ENCODE assay signal across 9 mouse cellular contexts in the genomic region with DNA sequence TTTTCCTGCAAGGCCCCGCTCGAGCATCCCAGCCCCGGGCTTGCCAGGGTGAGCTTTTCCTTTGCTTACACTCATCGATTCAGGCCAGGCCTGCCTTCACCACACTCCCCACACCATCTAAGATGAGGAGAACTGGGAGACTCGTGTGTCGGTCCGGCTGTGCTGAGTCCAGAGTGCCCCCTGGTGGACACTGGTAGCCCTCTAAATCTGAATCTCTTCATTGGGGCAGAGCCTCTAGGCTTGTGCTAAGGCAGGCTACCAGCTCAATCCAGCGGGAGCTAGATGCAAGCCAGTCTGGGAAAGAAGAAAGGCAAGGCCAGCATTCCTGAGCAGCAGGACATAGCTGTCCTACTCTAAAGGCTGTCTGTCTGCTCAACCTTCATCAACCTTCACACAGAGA. TPM values are rescaled to one million over a fixed set of nuclear protein-coding genes. Genes with fewer than 3 reads are reported as not detected.
DNase-seq lines count a peak whose midpoint lies in the region; ATAC-seq and TF ChIP-seq lines count a peak whose summit lies in the region.
"Had no signal": no experiment of that assay in that cellular context is flagged by ENCODE, and none has a peak within 500 bp of the region (broad histone marks: within the 10 kb centered on the region; RNA-seq: fewer than 3 reads in every experiment).

No protein-coding gene starts in this region.

- H3K9ac ChIP-seq in forebrain, embryonic 14.5 days (ENCODE audit: low read length): no peak overlapping the region
- H3K9ac ChIP-seq: embryonic facial prominence, embryonic 12.5 days had no signal

- 13% methylated on average over 8 of the region's 8 CpGs for WGBS in forebrain, embryonic 14.5 days
- WGBS in lung, adult 2 months: 13% methylated on average over 8 of the region's 8 CpGs
- WGBS in olfactory bulb, adult 2 months: 19% methylated on average over 8 of the region's 8 CpGs

- H3K4me1 ChIP-seq in brown adipose tissue, adult 24 weeks (ENCODE audit: control insufficient read depth, insufficient read depth, insufficient read length, low read length): peaks cover 9% of the 10 kb centered on the region
- no peaks in the 10 kb centered on the region for H3K4me1 ChIP-seq in forebrain, embryonic 14.5 days (ENCODE audit: control insufficient read depth, insufficient read depth, low read length)
- peaks cover 12% of the 10 kb centered on the region for H3K4me1 ChIP-seq in lung, adult 2 months (ENCODE audit: control insufficient read depth, insufficient read depth, low read length)
- peaks cover 25% of the 10 kb centered on the region for H3K4me1 ChIP-seq in olfactory bulb, adult 2 months (ENCODE audit: control insufficient read depth, insufficient read depth, low read length)
- H3K4me1 ChIP-seq: embryonic facial prominence, embryonic 12.5 days had no signal

- H3K27ac ChIP-seq in brown adipose tissue, adult 24 weeks (replicated peaks; ENCODE audit: low read depth, low read length): peak overlapping the region; percentile 28
- H3K27ac ChIP-seq in forebrain, embryonic 14.5 days (ENCODE audit: low read depth, low read length): no peak overlapping the region
- no peak overlapping the region for H3K27ac ChIP-seq in layer of hippocampus, adult 2 months
- no peak overlapping the region for H3K27ac ChIP-seq in olfactory bulb, adult 2 months (ENCODE audit: insufficient read depth, low read depth, low read length)
- H3K27ac ChIP-seq: embryonic facial prominence, embryonic 12.5 days had no signal

- H3K36me3 ChIP-seq in forebrain, embryonic 14.5 days (ENCODE audit: control insufficient read depth, insufficient read depth, low read length): peaks cover 49% of the 10 kb centered on the region

- intact Hi-C loops in heart, postnatal 25 days (cut with DNase I): loop anchor here (2.0 to 5.0 kb wide), 2 partner anchors 47 to 96 kb away; a partner anchor contains a TSS

- no peaks in the 10 kb centered on the region for H3K27me3 ChIP-seq in forebrain, embryonic 14.5 days (replicated peaks; ENCODE audit: control insufficient read depth, insufficient read depth, low read length)
- H3K27me3 ChIP-seq: embryonic facial prominence, embryonic 12.5 days had no signal

- DNase-seq in CD4-positive helper T cell, adult 2 months (ENCODE audit: low read depth, low spot score): peak; percentile 74
- DNase-seq in forebrain, embryonic 14.5 days (ENCODE audit: low spot score): peak; percentile 86
- peak; percentile 66 for DNase-seq in heart, postnatal 25 days (ENCODE audit: low spot score)
- DNase-seq in layer of hippocampus, adult 2 months (ENCODE audit: low spot score in 2 of 2): peak; percentile 89 to 91
- DNase-seq in lung, adult 2 months: peak; percentile 87
- peak; percentile 66 to 76 for DNase-seq in thymus, adult 18-20 months

- peak; percentile 91 for TF ChIP-seq CTCF in layer of hippocampus, adult 2 months (conservative IDR thresholded peaks at IDR 0.05)
- TF ChIP-seq CTCF in lung, adult 2 months (IDR thresholded peaks at IDR 0.05; ENCODE audit: insufficient read depth, low read length): peak; percentile 79
- peak; percentile 62 for TF ChIP-seq CTCF in olfactory bulb, adult 2 months (IDR thresholded peaks at IDR 0.05; ENCODE audit: insufficient read depth, low read depth, low read length)

- H3K4me2 ChIP-seq in forebrain, embryonic 14.5 days (ENCODE audit: low read length): no peak overlapping the region
- H3K4me2 ChIP-seq: embryonic facial prominence, embryonic 12.5 days had no signal

- no peaks in the 10 kb centered on the region for H3K9me3 ChIP-seq in forebrain, embryonic 14.5 days (replicated peaks; ENCODE audit: control insufficient read depth, low read length)
- H3K9me3 ChIP-seq: embryonic facial prominence, embryonic 12.5 days had no signal

- no peak overlapping the region for H3K4me3 ChIP-seq in brown adipose tissue, adult 24 weeks (ENCODE audit: insufficient read depth, low read depth, low read length)
- no peak overlapping the region for H3K4me3 ChIP-seq in forebrain, embryonic 14.5 days (ENCODE audit: low read depth, low read length)
- H3K4me3 ChIP-seq in layer of hippocampus, adult 2 months: no peak overlapping the region
- no peak overlapping the region for H3K4me3 ChIP-seq in lung, adult 2 months (replicated peaks; ENCODE audit: extremely low read depth, low read depth, low read length)
- no peak overlapping the region for H3K4me3 ChIP-seq in olfactory bulb, adult 2 months (ENCODE audit: insufficient read depth, low read depth, low read length)
- H3K4me3 ChIP-seq: embryonic facial prominence, embryonic 12.5 days had no signal

- TF ChIP-seq POLR2A in lung, adult 2 months (IDR thresholded peaks at IDR 0.05; ENCODE audit: borderline replicate concordance, extremely low read depth, low read depth, low read length): no peak
- no peak for TF ChIP-seq POLR2A in olfactory bulb, adult 2 months (IDR thresholded peaks at IDR 0.05; ENCODE audit: insufficient read depth, low read depth, low read length)

- ATAC-seq in forebrain, embryonic 14.5 days: peak; percentile 55; the same call in 1 of the 2 replicates

RNA-seq across cellular contexts. Expression of a gene that starts 19.2 kb away (rescaled TPM):
- polyA plus RNA-seq in brown adipose tissue, adult 24 weeks (2012; ENCODE audit: insufficient read depth, insufficient read length, missing spikeins): 11.8 and 13.1 TPM in 2 replicates
- polyA plus RNA-seq in forebrain, embryonic 14.5 days (2014; fragmentation: Nextera tagmentation; extraction: Ambion mirVana): 14.3 and 14.6 TPM in 2 replicates
- 10 to 100 TPM in 1 of 2 experiments, 1 to 10 TPM in 1; 9.8 to 11.6 TPM for total RNA-seq in heart, postnatal 25 days (2021)
- 10 to 100 TPM; 15.9 to 17.2 TPM for total RNA-seq in layer of hippocampus, adult 2 months (2021)
- 23.1 and 26.3 TPM in 2 replicates for polyA plus RNA-seq in lung, adult 2 months (2012; rRNA removed)
- polyA plus RNA-seq in olfactory bulb, adult 2 months (2012; ENCODE audit: insufficient read depth, insufficient read length, low replicate concordance, missing spikeins): not detected in 2 replicates

RNA-seq across cellular contexts. Expression of a gene that starts 19.8 kb away (rescaled TPM):
- polyA plus RNA-seq in brown adipose tissue, adult 24 weeks (2012; ENCODE audit: insufficient read depth, insufficient read length, missing spikeins): 19.8 and 25.7 TPM in 2 replicates
- polyA plus RNA-seq in forebrain, embryonic 14.5 days (2014; fragmentation: Nextera tagmentation; extraction: Ambion mirVana): 19.0 and 21.9 TPM in 2 replicates
- total RNA-seq in heart, postnatal 25 days (2021): 10 to 100 TPM; 11.3 to 12.9 TPM
- total RNA-seq in layer of hippocampus, adult 2 months (2021): 10 to 100 TPM; 36.7 to 36.8 TPM
- 20.7 and 24.0 TPM in 2 replicates for polyA plus RNA-seq in lung, adult 2 months (2012; rRNA removed)
- polyA plus RNA-seq in olfactory bulb, adult 2 months (2012; ENCODE audit: insufficient read depth, insufficient read length, low replicate concordance, missing spikeins): not detected in 2 replicates

RNA-seq across cellular contexts. Expression of a gene that starts 35.7 kb away (rescaled TPM):
- polyA plus RNA-seq in brown adipose tissue, adult 24 weeks (2012; ENCODE audit: insufficient read depth, insufficient read length, missing spikeins): not detected in 2 replicates
- 0.09 TPM in 1 of 2 replicates, not detected in the other for polyA plus RNA-seq in forebrain, embryonic 14.5 days (2014; fragmentation: Nextera tagmentation; extraction: Ambion mirVana)
- 1 to 10 TPM; 1.7 to 2.3 TPM for total RNA-seq in heart, postnatal 25 days (2021)
- total RNA-seq in layer of hippocampus, adult 2 months (2021): not detected
- polyA plus RNA-seq in lung, adult 2 months (2012; rRNA removed): 56.2 and 69.8 TPM in 2 replicates
- polyA plus RNA-seq in olfactory bulb, adult 2 months (2012; ENCODE audit: insufficient read depth, insufficient read length, low replicate concordance, missing spikeins): not detected in 2 replicates

RNA-seq across cellular contexts. Expression of a gene that starts 47.3 kb away (rescaled TPM):
- 19.5 and 27.2 TPM in 2 replicates for polyA plus RNA-seq in brown adipose tissue, adult 24 weeks (2012; ENCODE audit: insufficient read depth, insufficient read length, missing spikeins)
- polyA plus RNA-seq in forebrain, embryonic 14.5 days (2014; fragmentation: Nextera tagmentation; extraction: Ambion mirVana): 91.2 and 98.4 TPM in 2 replicates
- 10 to 100 TPM; 21.6 to 23.2 TPM for total RNA-seq in heart, postnatal 25 days (2021)
- 10 to 100 TPM; 34.5 to 41.6 TPM for total RNA-seq in layer of hippocampus, adult 2 months (2021)
- polyA plus RNA-seq in lung, adult 2 months (2012; rRNA removed): 25.4 and 30.1 TPM in 2 replicates
- not detected in 2 replicates for polyA plus RNA-seq in olfactory bulb, adult 2 months (2012; ENCODE audit: insufficient read depth, insufficient read length, low replicate concordance, missing spikeins)

RNA-seq across cellular contexts. Expression of a gene that starts 49.6 kb away (rescaled TPM):
- not detected in 2 replicates for polyA plus RNA-seq in brown adipose tissue, adult 24 weeks (2012; ENCODE audit: insufficient read depth, insufficient read length, missing spikeins)
- 0.17 TPM in 1 of 2 replicates, not detected in the other for polyA plus RNA-seq in forebrain, embryonic 14.5 days (2014; fragmentation: Nextera tagmentation; extraction: Ambion mirVana)
- total RNA-seq in heart, postnatal 25 days (2021): under 1 TPM; 0.11 to 0.29 TPM
- 1 to 10 TPM in 1 of 2 experiments, under 1 TPM in 1; 0.79 to 1.2 TPM for total RNA-seq in layer of hippocampus, adult 2 months (2021)
- polyA plus RNA-seq in lung, adult 2 months (2012; rRNA removed): 5.0 and 8.5 TPM in 2 replicates
- not detected in 2 replicates for polyA plus RNA-seq in olfactory bulb, adult 2 months (2012; ENCODE audit: insufficient read depth, insufficient read length, low replicate concordance, missing spikeins)

Comparison
In these comparisons a context has a peak if more than half of its experiments do, and no peak if none do; other contexts are left out.
1. RNA of a gene that starts 19.8 kb away (polyA plus RNA-seq): 20.7 to 24.0 TPM in lung, adult 2 months, 19.8 to 25.7 TPM in brown adipose tissue, adult 24 weeks and 19.0 to 21.9 TPM in forebrain, embryonic 14.5 days; not detected in olfactory bulb, adult 2 months; every median in the first group is over 10 times any median in the second.
2. RNA of a gene that starts 35.7 kb away (polyA plus RNA-seq): 56.2 to 69.8 TPM in lung, adult 2 months; 0.09 TPM in forebrain, embryonic 14.5 days, not detected in brown adipose tissue, adult 24 weeks and not detected in olfactory bulb, adult 2 months; every median in the first group is over 10 times any median in the second.
3. Peak in every context shown above with its lines, with median percentiles within 50 percentile points of each other: DNase-seq and CTCF ChIP-seq.